Mouse (Mus musculus) cerebellum, adult 2 months (tissue): ENCODE measurements around the gene Mns1. TPM values are rescaled to one million over a fixed set of nuclear protein-coding genes. Genes with fewer than 3 reads are reported as not detected.
A peak's percentile ranks its signal among the peaks of the same experiment; 100 is the strongest.

ENCODE experiments used
- DNase-seq, 2 experiments: peaks; one replicate each; pipeline ENCODE4 v3.0.0; 2021
- H3K27ac ChIP-seq: fragments of 200-500 bp; 2 replicates; pipeline ENCODE4 v1.5.1; 2012; ENCODE audit warnings: low read length, control low read depth, inconsistent platforms; ENCODE audit not compliant: insufficient read depth
- H3K27me3 ChIP-seq: fragments of 200-500 bp; 2 replicates; pipeline ENCODE4 v1.6.1; 2012; ENCODE audit warnings: inconsistent platforms, mild to moderate bottlenecking, low read length, moderate library complexity; ENCODE audit not compliant: control insufficient read depth, insufficient read depth
- H3K4me1 ChIP-seq: fragments of 200-500 bp; 2 replicates; pipeline ENCODE4 v1.6.1; 2011; ENCODE audit warnings: low read length; ENCODE audit not compliant: control insufficient read depth, insufficient read depth
- H3K4me3 ChIP-seq: fragments of 200-500 bp; replicated peaks from 2 replicates; pipeline ENCODE3; 2011; ENCODE audit warnings: mild to moderate bottlenecking, low read depth, low read length, control low read depth; ENCODE audit not compliant: insufficient read depth
- CTCF ChIP-seq: fragments of 200-500 bp; IDR thresholded peaks from 2 replicates; pipeline ENCODE4 v1.5.1; 2011; ENCODE audit warnings: low read depth, mild to moderate bottlenecking, control low read depth, low read length, moderate library complexity, borderline replicate concordance; ENCODE audit not compliant: insufficient read depth
- POLR2A ChIP-seq: fragments of 200-500 bp; IDR thresholded peaks from 2 replicates; pipeline ENCODE4 v1.6.1; 2011; ENCODE audit warnings: low read length, control low read depth, borderline replicate concordance; ENCODE audit not compliant: insufficient read depth
- WGBS: fragments of 180-500 bp; shearing (Covaris S2); methylation state at CpG from one replicate; pipeline ENCODE4 v1.1.7; 2018; 5-methylcytosine and 5-hydroxymethylcytosine counted together
- polyA plus RNA-seq: library from polyadenylated mRNA; depleted of rRNA; stranded (reverse); fragments of >200 nt; gene quantifications from 2 replicates; pipeline ENCODE4 v1.2.3, GENCODE M21; 2012; rRNA removed

Mns1 gene
- polyA plus RNA-seq, 1 experiment: 1.4 TPM

DNA sequence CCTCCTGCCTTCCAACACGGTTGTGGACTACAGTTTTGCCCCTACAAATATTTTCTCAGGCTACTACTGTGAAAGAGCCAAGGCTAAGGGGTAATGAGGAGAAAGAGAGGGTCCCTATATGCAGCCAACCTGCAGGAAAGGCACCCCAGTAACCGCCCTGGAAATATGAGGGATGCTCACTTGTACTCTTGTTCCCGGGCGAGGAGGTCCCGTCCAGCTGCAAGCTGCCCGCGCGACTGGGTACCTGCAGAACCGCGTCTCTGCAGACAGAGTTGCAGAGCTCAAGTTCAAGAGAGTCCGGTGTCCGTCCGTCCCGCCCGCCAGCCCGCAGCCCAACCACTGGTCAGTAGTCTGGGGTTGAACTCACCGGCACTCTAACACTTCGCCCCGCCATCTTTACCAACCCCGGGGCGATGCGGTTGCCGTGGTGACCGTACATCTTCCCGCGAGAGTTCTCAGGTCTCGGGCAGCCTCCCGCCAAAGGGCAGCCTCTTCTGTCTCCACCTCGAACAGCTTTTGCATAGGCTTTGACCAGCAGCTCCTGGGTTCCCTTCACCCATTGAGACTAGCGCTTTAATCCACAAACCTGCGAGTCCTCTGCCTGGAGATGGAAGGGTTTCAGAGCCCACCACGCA is 53.9 kb downstream of the Mns1 start:
- Histone ChIP-seq H3K27ac (peak overlapping the region; percentile 60; the same call in 1 of the 2 replicates), H3K27me3 (no peaks in the 10 kb centered on the region), H3K4me3 (peak overlapping the region; percentile 81), H3K4me1 (no peaks in the 10 kb centered on the region)
- peak; percentile 89 to 90 for DNase-seq
- WGBS: 1% methylated on average over 32 of the region's 32 CpGs
- TF ChIP-seq POLR2A (peak; percentile 85; the same call in 1 of the 2 replicates), CTCF (no peak)

DNA sequence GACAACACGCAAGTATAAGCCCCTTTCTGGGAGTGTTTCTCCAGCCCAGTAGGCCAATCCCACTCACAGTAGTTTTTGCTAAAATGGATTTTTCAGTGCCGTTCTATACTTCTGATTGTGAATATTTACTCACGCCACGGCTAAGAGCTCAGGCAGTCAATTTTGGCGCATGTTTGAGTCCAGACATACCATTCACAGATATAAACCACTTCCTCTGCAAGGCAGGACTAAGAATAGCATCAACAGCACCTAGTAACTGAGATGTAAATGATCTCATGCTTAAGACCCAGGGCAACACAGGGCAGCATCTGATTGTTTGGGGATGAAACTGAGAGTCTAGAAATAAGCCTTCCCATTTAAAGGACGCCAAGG is 54.4 kb downstream of the Mns1 start, which contains the start of gene Tex9:
TSS of gene Tex9 (minus strand) at position 19 of the 372 bp plus-strand sequence.
- no peak for DNase-seq
- Histone ChIP-seq H3K27me3 (no peaks in the 10 kb centered on the region), H3K4me3 (peak within 1 kb of the TSS; percentile 81), H3K4me1 (no peaks in the 10 kb centered on the region), H3K27ac (peak within 1 kb of the TSS; percentile 60; the same call in 1 of the 2 replicates)
- TF ChIP-seq POLR2A: no peak
- no peak for TF ChIP-seq CTCF
- 9% methylated on average over 6 of the region's 6 CpGs for WGBS

- H3K27ac ChIP-seq: no peak overlapping the region
- 87% methylated on average over 2 of the region's 2 CpGs for WGBS
- DNase-seq: no peak
- TF ChIP-seq CTCF (no peak), POLR2A (no peak)
- no peak overlapping the region for H3K4me3 ChIP-seq
- no peaks in the 10 kb centered on the region for H3K4me1 ChIP-seq
- H3K27me3 ChIP-seq: no peaks in the 10 kb centered on the region
Measured at GRCm38 (mm10) chr9:72493465-72493864, 55.7 kb downstream of the Mns1 start.

DNA sequence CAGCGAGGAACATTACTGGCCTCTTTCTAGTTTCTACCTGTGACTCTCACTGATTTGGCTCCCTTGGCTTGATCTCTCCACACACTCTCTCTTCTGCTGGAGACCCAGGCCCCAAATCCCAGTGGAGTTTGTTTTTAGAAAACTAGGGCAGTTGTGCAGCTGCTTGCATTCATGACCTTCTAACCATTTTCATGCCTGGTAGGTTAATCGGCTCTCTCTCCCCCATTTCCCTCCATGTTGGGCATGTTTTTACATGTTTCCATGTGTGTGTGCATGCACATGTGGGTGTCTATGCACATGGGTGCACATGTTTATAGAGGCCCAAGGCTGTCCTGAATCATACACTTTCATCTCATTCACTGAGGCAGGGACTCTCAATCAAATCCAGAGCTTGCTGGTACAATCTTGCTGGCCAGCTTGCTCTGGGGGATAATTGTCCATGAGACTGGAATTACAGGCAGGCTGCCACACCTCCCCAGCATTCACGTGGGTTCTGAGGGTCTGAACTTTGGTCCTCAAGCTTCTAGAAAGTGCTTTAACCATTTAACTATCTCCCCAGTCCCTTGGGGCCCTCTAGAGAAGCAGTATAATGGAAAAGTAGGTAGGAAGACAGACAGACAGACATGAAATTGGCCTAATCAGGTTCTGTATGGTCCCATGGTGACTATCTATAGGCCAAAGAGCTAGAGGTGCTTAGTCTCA is 56.3 kb downstream of the Mns1 start:
- Histone ChIP-seq H3K27ac (no peak overlapping the region), H3K27me3 (no peaks in the 10 kb centered on the region), H3K4me3 (no peak overlapping the region), H3K4me1 (no peaks in the 10 kb centered on the region)
- no peak for DNase-seq
- TF ChIP-seq POLR2A (no peak), CTCF (no peak)
- WGBS: 79% methylated on average over 3 of the region's 3 CpGs

DNA sequence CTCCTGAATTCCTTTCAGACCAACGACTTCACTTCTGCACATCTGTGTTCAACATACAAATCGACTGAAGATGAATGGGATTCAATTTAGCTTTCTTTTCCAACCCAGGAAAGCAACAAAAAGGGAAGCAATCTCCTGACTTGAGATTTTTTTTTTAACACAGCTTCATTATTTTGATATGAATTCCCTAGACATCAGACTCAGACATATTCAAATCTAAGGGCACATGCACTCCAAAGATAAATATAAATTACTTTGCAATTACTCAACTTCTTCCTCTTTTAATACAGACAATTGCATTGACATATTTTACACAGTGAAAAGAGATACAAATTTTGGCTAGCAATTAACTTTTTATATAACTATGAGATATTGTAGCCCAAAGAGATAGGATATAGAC is 58.9 kb downstream of the Mns1 start:
- TF ChIP-seq POLR2A (no peak), CTCF (no peak)
- WGBS: 67% methylated on average over 2 of the region's 2 CpGs
- DNase-seq: no peak

GRCm38 (mm10) chr9:72497171-72497570 is 59.4 kb downstream of the Mns1 start:
- H3K27ac ChIP-seq: no peak overlapping the region
- DNase-seq: peak in 1 of 2 experiments; percentile 10
- 50% methylated on average over 3 of the region's 3 CpGs for WGBS
- H3K4me1 ChIP-seq: no peaks in the 10 kb centered on the region
- H3K27me3 ChIP-seq: no peaks in the 10 kb centered on the region
- H3K4me3 ChIP-seq: no peak overlapping the region
- TF ChIP-seq POLR2A (no peak), CTCF (no peak)

More for the DNA sequence above, 58.9 kb downstream of the Mns1 start:
- no peak overlapping the region for H3K4me3 ChIP-seq
- H3K4me1 ChIP-seq: no peaks in the 10 kb centered on the region
- H3K27me3 ChIP-seq: no peaks in the 10 kb centered on the region
- no peak overlapping the region for H3K27ac ChIP-seq

Other genes starting within 250 kb of the Mns1 start
- 54.0 and 59.0 TPM in 2 replicates for gene Zfp280d, start 163.2 kb upstream of the Mns1 start, polyA plus RNA-seq
- 14.0 and 16.6 TPM in 2 replicates for gene Tex9, start 54.2 kb downstream of the Mns1 start, polyA plus RNA-seq
- 20.2 and 21.4 TPM in 2 replicates for gene Rfx7, start 94.2 kb downstream of the Mns1 start, polyA plus RNA-seq
- 248 and 269 TPM in 2 replicates for gene Nedd4, start 224.3 kb downstream of the Mns1 start, polyA plus RNA-seq